Mouse (Mus musculus): ENCODE data around the gene Gm4498. TPM values are rescaled to one million over a fixed set of nuclear protein-coding genes. Genes with fewer than 3 reads are reported as not detected.
"Not testable (repeated sequence)": the region's sequence is repeated elsewhere in the genome, so short reads cannot be mapped to it uniquely, and the experiment has no call there.

Gene Gm4498
- not detected for total RNA-seq (2021)
- long read RNA-seq, experiment 1, result 0 reads
- long read RNA-seq, experiment 2, result 0 reads

GRCm38 (mm10) chr7:20233728-20234127 is at the start of gene Gm4498:
Gene Gm4498, minus strand, starts transcription at chr7:20233828.
- not testable (repeated sequence) for DNase-seq

- DNase-seq, result not testable (repeated sequence)
Measured at GRCm38 (mm10) chr7:20262734-20263133, 29.1 kb upstream of the Gm4498 start, which contains the start of gene Gm5890. Gene Gm5890, minus strand, starts transcription at chr7:20262834.

DNA sequence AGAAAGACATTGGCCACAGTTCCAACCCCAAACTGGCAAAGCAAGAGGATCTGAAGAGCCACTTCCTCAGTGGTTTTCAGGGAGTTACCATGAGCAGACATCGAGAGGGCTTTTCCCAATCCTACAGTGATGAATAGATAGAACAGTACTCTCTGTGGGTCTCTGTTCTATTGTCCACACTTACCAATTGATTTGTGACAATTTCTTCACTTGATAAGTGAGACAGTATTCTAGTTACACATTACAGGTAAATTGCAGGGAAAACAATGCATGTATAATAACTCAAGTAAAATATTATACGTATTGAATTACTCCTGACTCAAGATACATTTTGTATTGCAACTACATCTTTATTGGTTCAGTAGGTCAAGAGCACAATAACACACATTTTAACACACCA is 28.1 kb downstream of the Gm4498 start, which contains the start of gene Gm6164:
Gene Gm6164 (minus strand): TSS at position 101 of the 400 bp plus-strand sequence.
- not testable (repeated sequence) for DNase-seq

DNA sequence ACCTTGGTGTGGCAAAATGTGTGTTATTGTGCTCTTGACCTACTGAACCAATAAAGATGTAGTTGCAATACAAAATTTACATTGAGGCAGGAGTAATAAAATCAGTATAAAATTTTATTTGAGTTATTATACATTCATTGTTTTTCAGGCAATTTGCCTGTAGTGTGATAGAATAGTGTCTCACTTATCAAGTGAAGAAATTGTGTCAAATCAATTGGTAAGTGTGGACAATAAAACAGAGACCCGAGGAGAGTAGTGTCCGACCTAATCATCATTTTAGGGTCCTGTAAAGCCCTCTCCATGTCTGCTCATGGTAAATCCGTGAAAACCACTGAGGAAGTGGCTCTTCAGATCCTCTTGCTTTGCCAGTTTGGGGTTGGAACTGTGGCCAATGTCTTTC is 40.2 kb downstream of the Gm4498 start, which contains the start of gene Vmn1r95:
Gene Vmn1r95 (plus strand): TSS at position 301 of the 400 bp plus-strand sequence.
- DNase-seq, result not testable (repeated sequence)

Other genes starting within 250 kb of the Gm4498 start
- gene Nlrp9b, start 242.4 kb downstream of the Gm4498 start, total RNA-seq (2021), result not detected
- gene Vmn1r91, start 134.1 kb downstream of the Gm4498 start, total RNA-seq (2021), result not detected
- gene Gm16442, start 111.2 kb downstream of the Gm4498 start, total RNA-seq (2021), result not detected
- not detected for gene Vmn1r93, start 94.7 kb downstream of the Gm4498 start, total RNA-seq (2021)
- not detected for gene Vmn1r94, start 65.5 kb downstream of the Gm4498 start, total RNA-seq (2021)
- gene Vmn1r95, start 40.1 kb downstream of the Gm4498 start, total RNA-seq (2021), result not detected
- not detected for gene Gm6164, start 28.2 kb downstream of the Gm4498 start, total RNA-seq (2021)
- gene Gm5890, start 29.0 kb upstream of the Gm4498 start, total RNA-seq (2021), result not detected
- not detected for gene Gm4133, start 100.2 kb upstream of the Gm4498 start, total RNA-seq (2021)
- not detected for gene Gm5728, start 141.6 kb upstream of the Gm4498 start, total RNA-seq (2021)
- gene Vmn1r100, start 184.1 kb upstream of the Gm4498 start, total RNA-seq (2021), result not detected
- not detected for gene Vmn1r101, start 208.8 kb upstream of the Gm4498 start, total RNA-seq (2021)
- gene Gm10670, start 241.1 kb upstream of the Gm4498 start, total RNA-seq (2021), result not detected